Mouse (Mus musculus) testis, adult 2 months (tissue): ENCODE results near the gene Ttc7.

Source experiments
- CTCF ChIP-seq: fragments of 200-500 bp; IDR thresholded peaks from 2 replicates; pipeline ENCODE4 v1.5.1; 2012; ENCODE audit warnings: low read depth, mild to moderate bottlenecking, inconsistent platforms, low read length, moderate library complexity; ENCODE audit not compliant: control insufficient read depth, insufficient read depth, insufficient replicate concordance
- POLR2A ChIP-seq: fragments of 200-500 bp; IDR thresholded peaks from 2 replicates; pipeline ENCODE4 v1.6.1; 2012; ENCODE audit warnings: low read depth, mild to moderate bottlenecking, inconsistent platforms, low read length, moderate library complexity; ENCODE audit not compliant: control insufficient read depth

GRCm38 (mm10) chr17:87312351-87312750 is 29.7 kb downstream of the Ttc7 start:
- TF ChIP-seq CTCF (no peak), POLR2A (no peak)
